Mouse (Mus musculus) bone marrow, adult 2 months (tissue): ENCODE measurements around the gene Prr3.

Experiments
- CTCF ChIP-seq: fragments of 200-500 bp; IDR thresholded peaks from 2 replicates; pipeline ENCODE4 v1.5.1; 2011; ENCODE audit warnings: low read length, control low read depth; ENCODE audit not compliant: control insufficient read depth, insufficient read depth
- POLR2A ChIP-seq: fragments of 200-500 bp; IDR thresholded peaks from 2 replicates; pipeline ENCODE4 v1.6.1; 2011; ENCODE audit warnings: low read depth, mild to moderate bottlenecking, control low read depth, low read length, borderline replicate concordance; ENCODE audit not compliant: control insufficient read depth

- TF ChIP-seq POLR2A (no peak), CTCF (no peak)
These were observed 52.6 kb downstream of the Prr3 start for GRCm38 (mm10) chr17:35927471-35927870.
